Mouse (Mus musculus): ENCODE measurements around the gene Ercc2. TPM values are rescaled to one million over a fixed set of nuclear protein-coding genes. Genes with fewer than 3 reads are reported as not detected.
A peak's percentile ranks its signal among the peaks of the same experiment; 100 is the strongest.

Ercc2 gene
- 15.9 and 17.4 TPM in 2 replicates for polyA plus RNA-seq (2015; fragmentation: Nextera tagmentation; extraction: Ambion mirVana)

- 5% methylated on average over 43 of the region's 48 CpGs for WGBS
- H3K9ac ChIP-seq (ENCODE audit: low read length), result peak within 1 kb of the TSS; percentile 87
- peaks cover 13% of the 10 kb centered on the region for H3K4me1 ChIP-seq (replicated peaks; ENCODE audit: control insufficient read depth, insufficient read depth, low read length)
- peak within 1 kb of the TSS; percentile 98 for H3K4me3 ChIP-seq (ENCODE audit: low read length)
- H3K9me3 ChIP-seq (ENCODE audit: control insufficient read depth, low read length), result no peaks in the 10 kb centered on the region
- no peaks in the 10 kb centered on the region for H3K27me3 ChIP-seq (ENCODE audit: control insufficient read depth, insufficient read depth, low read depth, low read length)
- peak; percentile 99 for ATAC-seq (ENCODE audit: low read depth)
- H3K27ac ChIP-seq (ENCODE audit: low read length), result peak within 1 kb of the TSS; percentile 10; the same call in 1 of the 2 replicates
- H3K36me3 ChIP-seq (ENCODE audit: control insufficient read depth, insufficient read depth, low read length), result peaks cover 15% of the 10 kb centered on the region
- H3K4me2 ChIP-seq (ENCODE audit: low read depth, low read length), result peak within 1 kb of the TSS; percentile 96
Observed at GRCm38 (mm10) chr7:19381377-19382165, at the start of gene Ercc2. Ercc2 (plus strand) TSS chr7:19382010.

DNA sequence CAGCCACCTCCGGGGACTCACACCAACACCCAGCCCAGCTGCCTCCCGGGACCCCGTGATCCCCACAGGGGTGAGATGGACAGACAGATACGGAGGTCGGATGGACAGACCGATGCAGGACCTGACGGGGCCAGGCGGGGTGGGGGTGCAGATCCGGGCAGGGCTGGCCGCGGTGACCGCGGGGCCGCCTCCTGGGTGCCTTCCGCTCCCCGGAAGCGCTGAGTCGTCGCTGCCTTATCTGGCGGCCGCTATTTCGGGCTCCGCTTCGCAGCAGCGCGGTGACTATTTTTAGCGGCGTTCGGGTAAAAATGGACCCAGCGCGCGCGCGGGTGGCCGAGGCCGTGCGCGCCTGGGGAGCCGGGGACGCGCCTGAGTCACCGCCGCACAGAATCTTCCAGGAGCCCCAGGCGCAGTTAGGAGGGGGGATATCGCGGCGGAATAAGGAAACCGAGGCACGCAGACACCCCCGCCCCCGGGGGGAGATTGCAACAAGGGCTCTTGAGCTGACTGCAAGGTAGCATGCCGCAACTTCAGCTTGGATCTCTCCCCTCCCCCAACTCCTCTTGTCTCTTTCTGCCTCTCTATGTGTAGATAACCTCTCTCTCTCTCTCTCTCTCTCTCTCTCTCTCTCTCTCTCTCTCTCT lies 49.0 kb upstream of the Ercc2 start:
- Histone ChIP-seq H3K9me3 (ENCODE audit: control insufficient read depth, low read length) (no peaks in the 10 kb centered on the region), H3K4me1 (replicated peaks; ENCODE audit: control insufficient read depth, insufficient read depth, low read length) (no peaks in the 10 kb centered on the region; the same call in 1 of the 2 replicates), H3K36me3 (ENCODE audit: control insufficient read depth, insufficient read depth, low read length) (no peaks in the 10 kb centered on the region), H3K27ac (ENCODE audit: low read length) (peak overlapping the region; percentile 51; the same call in 1 of the 2 replicates), H3K4me2 (ENCODE audit: low read depth, low read length) (peak overlapping the region; percentile 83), H3K4me3 (ENCODE audit: low read length) (peak overlapping the region; percentile 65), H3K27me3 (ENCODE audit: control insufficient read depth, insufficient read depth, low read depth, low read length) (no peaks in the 10 kb centered on the region), H3K9ac (ENCODE audit: low read length) (peak overlapping the region; percentile 75)
- WGBS, result under 1% methylated on average over 52 of the region's 52 CpGs
- peak; percentile 77 for ATAC-seq (ENCODE audit: low read depth)

DNA sequence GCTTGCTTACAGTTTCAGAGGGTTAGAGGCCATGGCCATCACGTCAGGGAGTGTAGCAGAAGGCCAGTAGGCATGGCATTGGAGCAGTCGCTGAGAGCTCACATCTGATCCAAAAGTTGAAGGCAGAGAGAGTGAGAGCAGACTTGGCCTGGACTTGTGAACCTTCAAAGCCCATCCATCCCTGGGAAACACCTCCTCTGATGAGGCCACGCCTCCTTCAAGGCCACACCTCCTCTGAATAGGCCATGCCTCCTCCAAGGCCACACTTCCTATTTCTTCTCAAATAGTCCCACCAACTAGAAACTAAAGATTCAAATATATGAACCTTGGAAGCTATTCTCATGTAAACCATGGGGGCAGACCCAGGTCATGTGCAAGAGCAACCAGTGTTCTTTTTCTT lies 46.2 kb upstream of the Ercc2 start:
- no peak overlapping the region for H3K4me2 ChIP-seq (ENCODE audit: low read depth, low read length)
- no peak overlapping the region for H3K9ac ChIP-seq (ENCODE audit: low read length)
- WGBS, result 31% methylated on average over 3 of the region's 3 CpGs
- no peaks in the 10 kb centered on the region for H3K27me3 ChIP-seq (ENCODE audit: control insufficient read depth, insufficient read depth, low read depth, low read length)
- peaks cover 3% of the 10 kb centered on the region for H3K4me1 ChIP-seq (replicated peaks; ENCODE audit: control insufficient read depth, insufficient read depth, low read length)
- no peak overlapping the region for H3K4me3 ChIP-seq (ENCODE audit: low read length)
- no peak for ATAC-seq (ENCODE audit: low read depth)
- H3K9me3 ChIP-seq (ENCODE audit: control insufficient read depth, low read length), result no peaks in the 10 kb centered on the region
- H3K27ac ChIP-seq (ENCODE audit: low read length), result no peak overlapping the region
- no peaks in the 10 kb centered on the region for H3K36me3 ChIP-seq (ENCODE audit: control insufficient read depth, insufficient read depth, low read length)

GRCm38 (mm10) chr7:19337122-19337521 lies 44.7 kb upstream of the Ercc2 start:
- no peak overlapping the region for H3K9ac ChIP-seq (ENCODE audit: low read length)
- WGBS, result 57% methylated on average over 10 of the region's 10 CpGs
- H3K27ac ChIP-seq (ENCODE audit: low read length), result no peak overlapping the region
- no peak overlapping the region for H3K4me3 ChIP-seq (ENCODE audit: low read length)
- H3K4me1 ChIP-seq (replicated peaks; ENCODE audit: control insufficient read depth, insufficient read depth, low read length), result peaks cover 12% of the 10 kb centered on the region
- H3K4me2 ChIP-seq (ENCODE audit: low read depth, low read length), result no peak overlapping the region
- H3K9me3 ChIP-seq (ENCODE audit: control insufficient read depth, low read length), result no peaks in the 10 kb centered on the region
- peaks cover 7% of the 10 kb centered on the region for H3K27me3 ChIP-seq (ENCODE audit: control insufficient read depth, insufficient read depth, low read depth, low read length)
- H3K36me3 ChIP-seq (ENCODE audit: control insufficient read depth, insufficient read depth, low read length), result no peaks in the 10 kb centered on the region
- ATAC-seq (ENCODE audit: low read depth), result no peak

GRCm38 (mm10) chr7:19338060-19338459 lies 43.8 kb upstream of the Ercc2 start:
- Histone ChIP-seq H3K9ac (ENCODE audit: low read length) (no peak overlapping the region), H3K27ac (ENCODE audit: low read length) (no peak overlapping the region), H3K4me2 (ENCODE audit: low read depth, low read length) (no peak overlapping the region), H3K27me3 (ENCODE audit: control insufficient read depth, insufficient read depth, low read depth, low read length) (peaks cover 11% of the 10 kb centered on the region), H3K4me1 (replicated peaks; ENCODE audit: control insufficient read depth, insufficient read depth, low read length) (peaks cover 18% of the 10 kb centered on the region), H3K9me3 (ENCODE audit: control insufficient read depth, low read length) (no peaks in the 10 kb centered on the region), H3K4me3 (ENCODE audit: low read length) (no peak overlapping the region), H3K36me3 (ENCODE audit: control insufficient read depth, insufficient read depth, low read length) (no peaks in the 10 kb centered on the region)
- 54% methylated on average over 2 of the region's 2 CpGs for WGBS
- ATAC-seq (ENCODE audit: low read depth), result no peak

DNA sequence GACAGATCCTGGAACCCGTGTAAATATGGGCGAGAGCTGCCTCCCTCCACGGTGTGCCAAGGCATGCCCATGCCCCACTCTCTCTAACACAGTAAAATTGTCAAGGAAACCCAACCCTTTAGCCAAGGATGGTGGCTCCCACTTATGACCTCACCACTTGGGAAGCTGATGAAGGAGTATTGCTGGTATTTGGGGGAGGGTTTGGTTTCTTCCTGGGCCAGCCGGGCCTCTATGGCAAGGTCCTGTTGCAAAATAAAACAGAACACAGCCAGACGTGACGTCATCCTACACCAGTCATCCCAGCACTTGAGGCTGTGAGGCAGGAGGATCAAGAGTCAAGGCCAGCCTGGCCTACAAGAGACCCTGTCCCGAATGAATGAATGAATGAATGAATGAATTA lies 43.2 kb upstream of the Ercc2 start:
- H3K9ac ChIP-seq (ENCODE audit: low read length), result no peak overlapping the region
- H3K36me3 ChIP-seq (ENCODE audit: control insufficient read depth, insufficient read depth, low read length), result no peaks in the 10 kb centered on the region
- H3K27me3 ChIP-seq (ENCODE audit: control insufficient read depth, insufficient read depth, low read depth, low read length), result peaks cover 11% of the 10 kb centered on the region
- H3K9me3 ChIP-seq (ENCODE audit: control insufficient read depth, low read length), result no peaks in the 10 kb centered on the region
- WGBS, result 49% methylated on average over 7 of the region's 7 CpGs
- H3K4me1 ChIP-seq (replicated peaks; ENCODE audit: control insufficient read depth, insufficient read depth, low read length), result peaks cover 21% of the 10 kb centered on the region
- no peak overlapping the region for H3K4me2 ChIP-seq (ENCODE audit: low read depth, low read length)
- ATAC-seq (ENCODE audit: low read depth), result 0 out of 2 replicates have a peak, but pooled peaks have one; percentile 16
- H3K4me3 ChIP-seq (ENCODE audit: low read length), result no peak overlapping the region
- no peak overlapping the region for H3K27ac ChIP-seq (ENCODE audit: low read length)

- no peak for ATAC-seq (ENCODE audit: low read depth)
- Histone ChIP-seq H3K4me3 (ENCODE audit: low read length) (peak overlapping the region; percentile 55), H3K4me2 (ENCODE audit: low read depth, low read length) (peak overlapping the region; percentile 94), H3K36me3 (ENCODE audit: control insufficient read depth, insufficient read depth, low read length) (no peaks in the 10 kb centered on the region), H3K27ac (ENCODE audit: low read length) (no peak overlapping the region), H3K9ac (ENCODE audit: low read length) (no peak overlapping the region), H3K27me3 (ENCODE audit: control insufficient read depth, insufficient read depth, low read depth, low read length) (peaks cover 11% of the 10 kb centered on the region), H3K9me3 (ENCODE audit: control insufficient read depth, low read length) (no peaks in the 10 kb centered on the region), H3K4me1 (replicated peaks; ENCODE audit: control insufficient read depth, insufficient read depth, low read length) (peaks cover 31% of the 10 kb centered on the region)
- 19% methylated on average over 10 of the region's 10 CpGs for WGBS
Observed at GRCm38 (mm10) chr7:19341250-19341649, 40.6 kb upstream of the Ercc2 start.

DNA sequence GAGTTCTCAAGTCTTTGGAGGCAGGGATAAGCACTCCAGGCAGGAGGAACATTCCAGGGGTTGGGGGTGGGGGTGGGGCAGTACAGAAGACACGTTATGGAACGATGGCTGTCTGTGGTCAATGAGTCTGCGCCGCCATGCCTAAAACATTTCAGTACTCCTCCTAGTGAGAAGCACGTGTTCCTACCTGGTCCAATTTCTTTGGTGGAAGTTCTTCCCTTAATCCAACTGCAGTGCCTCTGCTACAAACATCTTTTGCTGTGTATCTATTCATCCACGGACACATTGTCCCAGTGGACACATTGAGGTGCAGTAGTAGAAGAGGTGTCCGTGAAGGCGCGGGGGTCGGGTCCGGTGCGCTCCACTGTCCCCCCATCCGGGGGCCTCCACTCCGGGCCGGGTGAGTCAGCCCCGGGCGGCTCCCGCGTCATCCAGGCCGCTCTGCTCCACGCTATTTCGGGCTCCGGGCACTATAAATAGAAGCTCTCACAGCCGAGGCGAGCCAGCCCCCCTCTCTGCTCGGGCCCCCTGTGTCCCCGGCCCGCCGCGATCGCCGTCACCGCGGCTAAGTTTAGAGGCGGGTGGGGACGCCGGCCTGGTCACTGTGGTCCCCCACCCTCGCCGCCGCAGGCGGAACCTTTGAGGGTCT lies 39.9 kb upstream of the Ercc2 start:
- Histone ChIP-seq H3K9ac (ENCODE audit: low read length) (peak overlapping the region; percentile 67), H3K36me3 (ENCODE audit: control insufficient read depth, insufficient read depth, low read length) (no peaks in the 10 kb centered on the region), H3K27me3 (ENCODE audit: control insufficient read depth, insufficient read depth, low read depth, low read length) (peaks cover 11% of the 10 kb centered on the region), H3K27ac (ENCODE audit: low read length) (peak overlapping the region; percentile 45; the same call in 1 of the 2 replicates), H3K9me3 (ENCODE audit: control insufficient read depth, low read length) (no peaks in the 10 kb centered on the region), H3K4me2 (ENCODE audit: low read depth, low read length) (peak overlapping the region; percentile 94), H3K4me3 (ENCODE audit: low read length) (peak overlapping the region; percentile 55), H3K4me1 (replicated peaks; ENCODE audit: control insufficient read depth, insufficient read depth, low read length) (peaks cover 31% of the 10 kb centered on the region)
- ATAC-seq (ENCODE audit: low read depth), result peak; percentile 15; the same call in 1 of the 2 replicates
- WGBS, result under 1% methylated on average over 41 of the region's 41 CpGs

Measured in lung, embryonic 16.5 days (tissue).